Mouse (Mus musculus) bone marrow, adult 2 months (tissue): Measurements from ENCODE around the gene Rnaset2b.
"Not testable (repeated sequence)": the region's sequence is repeated elsewhere in the genome, so short reads cannot be mapped to it uniquely, and the experiment has no call there.

Experiments used
- CTCF ChIP-seq: fragments of 200-500 bp; IDR thresholded peaks from 2 replicates; pipeline ENCODE4 v1.5.1; 2011; ENCODE audit warnings: low read length, control low read depth; ENCODE audit not compliant: control insufficient read depth, insufficient read depth
- POLR2A ChIP-seq: fragments of 200-500 bp; IDR thresholded peaks from 2 replicates; pipeline ENCODE4 v1.6.1; 2011; ENCODE audit warnings: low read depth, mild to moderate bottlenecking, control low read depth, low read length, borderline replicate concordance; ENCODE audit not compliant: control insufficient read depth

- TF ChIP-seq CTCF, POLR2A: not testable (repeated sequence)
Observed at GRCm38 (mm10) chr17:6947637-6947983, 22.8 kb upstream of the Rnaset2b start.
